Mouse (Mus musculus) stomach, postnatal 0 days (tissue): ENCODE data around the gene Tfr2.

Source experiments
- CTCF ChIP-seq: IDR thresholded peaks from 2 replicates; pipeline ENCODE4 v1.5.1; 2016; ENCODE audit warnings: antibody characterized with exemption, low read depth, mild to moderate bottlenecking, moderate library complexity
- EP300 ChIP-seq: optimal IDR thresholded peaks from 2 replicates; pipeline ENCODE3; 2016; ENCODE audit warnings: antibody characterized with exemption

DNA sequence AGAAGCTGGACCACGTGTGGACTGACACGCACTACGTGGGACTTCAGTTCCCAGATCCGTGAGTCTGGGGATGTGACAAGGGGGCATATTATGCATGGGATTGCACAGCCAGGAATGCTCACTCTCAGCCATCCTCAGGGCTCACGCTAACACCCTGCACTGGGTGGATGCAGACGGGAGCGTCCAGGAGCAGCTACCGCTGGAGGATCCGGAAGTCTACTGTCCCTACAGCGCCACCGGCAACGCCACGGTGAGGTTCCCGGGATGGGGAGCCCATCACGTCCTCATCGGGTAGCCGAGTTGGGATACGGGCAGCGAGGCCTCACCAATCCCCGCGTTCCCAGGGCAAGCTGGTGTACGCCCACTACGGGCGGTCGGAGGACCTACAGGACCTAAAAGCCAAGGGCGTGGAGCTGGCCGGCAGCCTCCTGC, 4.8 kb downstream of the Tfr2 start:
- TF ChIP-seq CTCF (peak; percentile 54), EP300 (no peak)
